Mouse (Mus musculus): ENCODE data around the gene Rnf114. TPM values are rescaled to one million over a fixed set of nuclear protein-coding genes. Genes with fewer than 3 reads are reported as not detected.

Gene Rnf114
- polyA plus RNA-seq, 2 experiments = 23.9 to 25.8 TPM

GRCm38 (mm10) chr2:167507719-167508385 lies 15.4 kb downstream of the Rnf114 start:
- DNase-seq (ENCODE audit: low read depth in 3 of 3, low spot score in 3 of 3) = no peak
- peaks cover 21% of the 10 kb centered on the region for H3K36me3 ChIP-seq (replicated peaks; ENCODE audit: control insufficient read depth, insufficient read depth, low read depth)
- peaks cover 29 to 37% of the 10 kb centered on the region in 2 experiments for H3K4me1 ChIP-seq (replicated peaks; ENCODE audit: control insufficient read depth in 2 of 2, insufficient read depth in 2 of 2, low read length in 1 of 2)
- TF ChIP-seq CTCF (IDR thresholded peaks at IDR 0.05; ENCODE audit: low read depth) = no peak
- H3K27me3 ChIP-seq (ENCODE audit: control insufficient read depth, insufficient read depth, low read length) = no peaks in the 10 kb centered on the region
- no peaks in the 10 kb centered on the region for H3K9me3 ChIP-seq (ENCODE audit: control insufficient read depth, low read length)
- H3K27ac ChIP-seq = no peak overlapping the region
- ATAC-seq (ENCODE audit: insufficient read depth) = no peak
- H3K9ac ChIP-seq (replicated peaks) = no peak overlapping the region
- 71% methylated on average over 3 of the region's 3 CpGs for WGBS (ENCODE audit: insufficient replicate concordance)
- H3K4me3 ChIP-seq (ENCODE audit: insufficient read depth in 1 of 2, low read depth in 2 of 2, low read length in 2 of 2) = no peak overlapping the region
- H3K4me2 ChIP-seq (ENCODE audit: low read depth) = no peak overlapping the region

GRCm38 (mm10) chr2:167508569-167508968 lies 16.1 kb downstream of the Rnf114 start:
- no peak for TF ChIP-seq EP300 (IDR thresholded peaks at IDR 0.05; ENCODE audit: low read depth)
- no peaks in the 10 kb centered on the region for H3K9me3 ChIP-seq (ENCODE audit: control insufficient read depth, low read length)
- DNase-seq (ENCODE audit: low read depth in 3 of 3, low spot score in 3 of 3) (no peak), ATAC-seq (ENCODE audit: insufficient read depth) (no peak)
- H3K27ac ChIP-seq = no peak overlapping the region
- no peak overlapping the region for H3K4me2 ChIP-seq (ENCODE audit: low read depth)
- H3K4me3 ChIP-seq (ENCODE audit: insufficient read depth in 1 of 2, low read depth in 2 of 2, low read length in 2 of 2) = no peak overlapping the region
- H3K36me3 ChIP-seq (replicated peaks; ENCODE audit: control insufficient read depth, insufficient read depth, low read depth) = peaks cover 28% of the 10 kb centered on the region
- H3K27me3 ChIP-seq (ENCODE audit: control insufficient read depth, insufficient read depth, low read length) = no peaks in the 10 kb centered on the region
- no peak overlapping the region for H3K9ac ChIP-seq (replicated peaks)
- peaks cover 29 to 35% of the 10 kb centered on the region in 2 experiments for H3K4me1 ChIP-seq (replicated peaks; ENCODE audit: control insufficient read depth in 2 of 2, insufficient read depth in 2 of 2, low read length in 1 of 2)
- 76% methylated on average over 4 of the region's 4 CpGs for WGBS (ENCODE audit: insufficient replicate concordance)

- Histone ChIP-seq H3K27me3 (ENCODE audit: control insufficient read depth, insufficient read depth, low read length) (no peaks in the 10 kb centered on the region), H3K27ac (peak overlapping the region; percentile 20), H3K9me3 (ENCODE audit: control insufficient read depth, low read length) (no peaks in the 10 kb centered on the region), H3K36me3 (replicated peaks; ENCODE audit: control insufficient read depth, insufficient read depth, low read depth) (peaks cover 41% of the 10 kb centered on the region), H3K4me1 (replicated peaks; ENCODE audit: control insufficient read depth in 2 of 2, insufficient read depth in 2 of 2, low read length in 1 of 2) (peaks cover 16 to 21% of the 10 kb centered on the region in 2 experiments), H3K9ac (replicated peaks) (no peak overlapping the region), H3K4me2 (ENCODE audit: low read depth) (no peak overlapping the region), H3K4me3 (ENCODE audit: insufficient read depth in 1 of 2, low read depth in 2 of 2, low read length in 2 of 2) (no peak overlapping the region)
- no peak for DNase-seq (ENCODE audit: low read depth in 3 of 3, low spot score in 3 of 3)
- ATAC-seq (ENCODE audit: insufficient read depth) = peak; percentile 71
- WGBS (ENCODE audit: insufficient replicate concordance) = 20% methylated on average over 3 of the region's 3 CpGs
- TF ChIP-seq EP300 (IDR thresholded peaks at IDR 0.05; ENCODE audit: low read depth) = no peak
- no peak for TF ChIP-seq CTCF (IDR thresholded peaks at IDR 0.05; ENCODE audit: low read depth)
These were observed 18.0 kb downstream of the Rnf114 start for GRCm38 (mm10) chr2:167510485-167510884.

DNA sequence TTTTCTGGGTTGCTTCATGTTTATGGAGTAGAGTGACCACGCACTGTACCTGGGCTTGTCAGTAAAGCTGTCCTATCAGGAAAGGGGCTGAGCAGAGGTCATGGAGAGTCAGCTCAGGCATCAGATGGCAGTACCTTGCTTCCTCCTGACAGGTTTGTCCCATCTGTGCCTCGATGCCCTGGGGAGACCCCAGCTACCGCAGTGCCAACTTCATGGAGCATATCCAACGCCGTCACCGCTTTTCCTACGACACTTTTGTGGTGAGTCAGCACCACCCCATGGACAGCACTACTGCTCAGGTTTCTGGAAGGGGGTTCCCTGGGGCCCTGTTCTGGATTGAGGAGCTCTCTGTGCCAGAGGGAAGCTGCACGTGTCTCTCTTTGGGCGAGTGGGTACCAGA lies 19.9 kb downstream of the Rnf114 start:
- Histone ChIP-seq H3K9me3 (ENCODE audit: control insufficient read depth, low read length) (no peaks in the 10 kb centered on the region), H3K27ac (no peak overlapping the region), H3K9ac (replicated peaks) (no peak overlapping the region), H3K36me3 (replicated peaks; ENCODE audit: control insufficient read depth, insufficient read depth, low read depth) (peaks cover 41% of the 10 kb centered on the region), H3K4me3 (ENCODE audit: insufficient read depth in 1 of 2, low read depth in 2 of 2, low read length in 2 of 2) (no peak overlapping the region), H3K27me3 (ENCODE audit: control insufficient read depth, insufficient read depth, low read length) (no peaks in the 10 kb centered on the region), H3K4me2 (ENCODE audit: low read depth) (no peak overlapping the region), H3K4me1 (replicated peaks; ENCODE audit: control insufficient read depth in 2 of 2, insufficient read depth in 2 of 2, low read length in 1 of 2) (peaks cover 8 to 12% of the 10 kb centered on the region in 2 experiments)
- 89% methylated on average over 9 of the region's 9 CpGs for WGBS (ENCODE audit: insufficient replicate concordance)
- ATAC-seq (ENCODE audit: insufficient read depth) (no peak), DNase-seq (ENCODE audit: low read depth in 3 of 3, low spot score in 3 of 3) (no peak)
- TF ChIP-seq CTCF (IDR thresholded peaks at IDR 0.05; ENCODE audit: low read depth) = no peak
- TF ChIP-seq EP300 (IDR thresholded peaks at IDR 0.05; ENCODE audit: low read depth) = no peak

DNA sequence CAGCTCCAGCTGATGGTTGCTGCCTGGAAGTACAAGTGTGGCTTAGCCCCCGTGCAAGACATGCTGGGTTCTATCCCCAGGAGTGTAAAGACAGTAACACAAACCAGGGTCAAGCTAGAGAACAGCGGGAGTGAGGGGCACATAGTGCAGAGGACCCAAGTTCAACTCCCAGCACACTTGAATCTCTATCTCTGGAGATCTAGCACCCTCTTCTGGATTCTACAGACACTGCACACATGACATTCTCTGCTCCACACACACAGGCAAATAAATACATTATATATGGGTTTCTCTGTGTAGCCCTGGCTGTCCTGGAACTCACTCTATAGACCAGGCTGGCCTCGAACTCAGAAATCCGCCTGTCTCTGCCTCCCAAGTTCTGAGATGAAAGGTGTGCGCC lies 20.5 kb downstream of the Rnf114 start:
- no peak overlapping the region for H3K4me3 ChIP-seq (ENCODE audit: insufficient read depth in 1 of 2, low read depth in 2 of 2, low read length in 2 of 2)
- H3K9ac ChIP-seq (replicated peaks) = no peak overlapping the region
- H3K27me3 ChIP-seq (ENCODE audit: control insufficient read depth, insufficient read depth, low read length) = no peaks in the 10 kb centered on the region
- peaks cover 8 to 12% of the 10 kb centered on the region in 2 experiments for H3K4me1 ChIP-seq (replicated peaks; ENCODE audit: control insufficient read depth in 2 of 2, insufficient read depth in 2 of 2, low read length in 1 of 2)
- H3K27ac ChIP-seq = no peak overlapping the region
- WGBS (ENCODE audit: insufficient replicate concordance) = 74% methylated on average over 5 of the region's 5 CpGs
- no peak overlapping the region for H3K4me2 ChIP-seq (ENCODE audit: low read depth)
- ATAC-seq (ENCODE audit: insufficient read depth) (no peak), DNase-seq (ENCODE audit: low read depth in 3 of 3, low spot score in 3 of 3) (no peak)
- H3K36me3 ChIP-seq (replicated peaks; ENCODE audit: control insufficient read depth, insufficient read depth, low read depth) = peaks cover 40% of the 10 kb centered on the region
- peak; percentile 67 for TF ChIP-seq CTCF (IDR thresholded peaks at IDR 0.05; ENCODE audit: low read depth)
- no peak for TF ChIP-seq EP300 (IDR thresholded peaks at IDR 0.05; ENCODE audit: low read depth)
- no peaks in the 10 kb centered on the region for H3K9me3 ChIP-seq (ENCODE audit: control insufficient read depth, low read length)
